Mouse (Mus musculus): ENCODE results near the gene Ngly1. TPM values are rescaled to one million over a fixed set of nuclear protein-coding genes. Genes with fewer than 3 reads are reported as not detected.

Ngly1 gene
- total RNA-seq, 1 experiment from 2014 or later: 46.9 TPM

- ATAC-seq (replicated peaks in 1 of 2; ENCODE audit: insufficient read depth in 1 of 2, low FRiP score in 2 of 2, low TSS enrichment in 1 of 2, low read depth in 1 of 2, poor library complexity in 2 of 2, severe bottlenecking in 2 of 2): no peak
Observed at GRCm38 (mm10) chr14:16248603-16249157, 400 bp upstream of the Ngly1 start.

- ATAC-seq (replicated peaks in 1 of 2; ENCODE audit: insufficient read depth in 1 of 2, low FRiP score in 2 of 2, low TSS enrichment in 1 of 2, low read depth in 1 of 2, poor library complexity in 2 of 2, severe bottlenecking in 2 of 2): no peak
Observed at GRCm38 (mm10) chr14:16250099-16250498, 1.0 kb downstream of the Ngly1 start.

GRCm38 (mm10) chr14:16255745-16256144, 6.7 kb downstream of the Ngly1 start:
- ATAC-seq (replicated peaks in 1 of 2; ENCODE audit: insufficient read depth in 1 of 2, low FRiP score in 2 of 2, low TSS enrichment in 1 of 2, low read depth in 1 of 2, poor library complexity in 2 of 2, severe bottlenecking in 2 of 2): peak; percentile 25 to 56; a peak in 2 of 4 replicates

- ATAC-seq (replicated peaks in 1 of 2; ENCODE audit: insufficient read depth in 1 of 2, low FRiP score in 2 of 2, low TSS enrichment in 1 of 2, low read depth in 1 of 2, poor library complexity in 2 of 2, severe bottlenecking in 2 of 2): peak; percentile 56 to 57; a peak in 2 of 4 replicates
Observed at GRCm38 (mm10) chr14:16256209-16256608, 7.1 kb downstream of the Ngly1 start.

GRCm38 (mm10) chr14:16260541-16260940, 11.5 kb downstream of the Ngly1 start:
- ATAC-seq (replicated peaks in 1 of 2; ENCODE audit: insufficient read depth in 1 of 2, low FRiP score in 2 of 2, low TSS enrichment in 1 of 2, low read depth in 1 of 2, poor library complexity in 2 of 2, severe bottlenecking in 2 of 2): no peak

- no peak for ATAC-seq (replicated peaks in 1 of 2; ENCODE audit: insufficient read depth in 1 of 2, low FRiP score in 2 of 2, low TSS enrichment in 1 of 2, low read depth in 1 of 2, poor library complexity in 2 of 2, severe bottlenecking in 2 of 2)
Observed at GRCm38 (mm10) chr14:16261869-16262268, 12.8 kb downstream of the Ngly1 start.

- no peak for ATAC-seq (replicated peaks in 1 of 2; ENCODE audit: insufficient read depth in 1 of 2, low FRiP score in 2 of 2, low TSS enrichment in 1 of 2, low read depth in 1 of 2, poor library complexity in 2 of 2, severe bottlenecking in 2 of 2)
Observed at GRCm38 (mm10) chr14:16267028-16267427, 17.9 kb downstream of the Ngly1 start.

GRCm38 (mm10) chr14:16269776-16270175, 20.7 kb downstream of the Ngly1 start:
- ATAC-seq (replicated peaks in 1 of 2; ENCODE audit: insufficient read depth in 1 of 2, low FRiP score in 2 of 2, low TSS enrichment in 1 of 2, low read depth in 1 of 2, poor library complexity in 2 of 2, severe bottlenecking in 2 of 2): no peak

- no peak for ATAC-seq (replicated peaks in 1 of 2; ENCODE audit: insufficient read depth in 1 of 2, low FRiP score in 2 of 2, low TSS enrichment in 1 of 2, low read depth in 1 of 2, poor library complexity in 2 of 2, severe bottlenecking in 2 of 2)
Observed at GRCm38 (mm10) chr14:16273677-16274076, 24.6 kb downstream of the Ngly1 start.

- no peak for ATAC-seq (replicated peaks in 1 of 2; ENCODE audit: insufficient read depth in 1 of 2, low FRiP score in 2 of 2, low TSS enrichment in 1 of 2, low read depth in 1 of 2, poor library complexity in 2 of 2, severe bottlenecking in 2 of 2)
Observed at GRCm38 (mm10) chr14:16279196-16279595, 30.1 kb downstream of the Ngly1 start.

- ATAC-seq (replicated peaks in 1 of 2; ENCODE audit: insufficient read depth in 1 of 2, low FRiP score in 2 of 2, low TSS enrichment in 1 of 2, low read depth in 1 of 2, poor library complexity in 2 of 2, severe bottlenecking in 2 of 2): no peak
Observed at GRCm38 (mm10) chr14:16283966-16284365, 34.9 kb downstream of the Ngly1 start.

GRCm38 (mm10) chr14:16292371-16292770, 43.3 kb downstream of the Ngly1 start:
- ATAC-seq (replicated peaks in 1 of 2; ENCODE audit: insufficient read depth in 1 of 2, low FRiP score in 2 of 2, low TSS enrichment in 1 of 2, low read depth in 1 of 2, poor library complexity in 2 of 2, severe bottlenecking in 2 of 2): no peak

GRCm38 (mm10) chr14:16293015-16293414, 43.9 kb downstream of the Ngly1 start:
- ATAC-seq (replicated peaks in 1 of 2; ENCODE audit: insufficient read depth in 1 of 2, low FRiP score in 2 of 2, low TSS enrichment in 1 of 2, low read depth in 1 of 2, poor library complexity in 2 of 2, severe bottlenecking in 2 of 2): no peak

GRCm38 (mm10) chr14:16293921-16294320, 44.8 kb downstream of the Ngly1 start:
- ATAC-seq (replicated peaks in 1 of 2; ENCODE audit: insufficient read depth in 1 of 2, low FRiP score in 2 of 2, low TSS enrichment in 1 of 2, low read depth in 1 of 2, poor library complexity in 2 of 2, severe bottlenecking in 2 of 2): no peak

GRCm38 (mm10) chr14:16296816-16297468, 47.9 kb downstream of the Ngly1 start:
- ATAC-seq (replicated peaks in 1 of 2; ENCODE audit: insufficient read depth in 1 of 2, low FRiP score in 2 of 2, low TSS enrichment in 1 of 2, low read depth in 1 of 2, poor library complexity in 2 of 2, severe bottlenecking in 2 of 2): no peak

- no peak for ATAC-seq (replicated peaks in 1 of 2; ENCODE audit: insufficient read depth in 1 of 2, low FRiP score in 2 of 2, low TSS enrichment in 1 of 2, low read depth in 1 of 2, poor library complexity in 2 of 2, severe bottlenecking in 2 of 2)
Observed at GRCm38 (mm10) chr14:16301735-16302134, 52.7 kb downstream of the Ngly1 start.

- no peak for ATAC-seq (replicated peaks in 1 of 2; ENCODE audit: insufficient read depth in 1 of 2, low FRiP score in 2 of 2, low TSS enrichment in 1 of 2, low read depth in 1 of 2, poor library complexity in 2 of 2, severe bottlenecking in 2 of 2)
Observed at GRCm38 (mm10) chr14:16302688-16303087, 53.6 kb downstream of the Ngly1 start.

GRCm38 (mm10) chr14:16310791-16311190, 61.7 kb downstream of the Ngly1 start:
- no peak for ATAC-seq (replicated peaks in 1 of 2; ENCODE audit: insufficient read depth in 1 of 2, low FRiP score in 2 of 2, low TSS enrichment in 1 of 2, low read depth in 1 of 2, poor library complexity in 2 of 2, severe bottlenecking in 2 of 2)

GRCm38 (mm10) chr14:16312599-16312998, 63.5 kb downstream of the Ngly1 start:
- no peak for ATAC-seq (replicated peaks in 1 of 2; ENCODE audit: insufficient read depth in 1 of 2, low FRiP score in 2 of 2, low TSS enrichment in 1 of 2, low read depth in 1 of 2, poor library complexity in 2 of 2, severe bottlenecking in 2 of 2)
